Mouse (Mus musculus): Measurements from ENCODE around the gene Eme2. TPM values are rescaled to one million over a fixed set of nuclear protein-coding genes. Genes with fewer than 3 reads are reported as not detected.
A peak's percentile ranks its signal among the peaks of the same experiment; 100 is the strongest.
"Not testable (repeated sequence)": the region's sequence is repeated elsewhere in the genome, so short reads cannot be mapped to it uniquely, and the experiment has no call there.

Eme2 gene
- 14.7 and 16.0 TPM in 2 replicates for polyA plus RNA-seq (2014; fragmentation: Nextera tagmentation; extraction: Ambion mirVana)

GRCm38 (mm10) chr17:24894995-24895547 is at the start of gene Eme2, which contains the start of gene Mrps34:
Gene Eme2, minus strand, starts transcription at chr17:24895087.
Gene Mrps34, plus strand, starts transcription at chr17:24895116.
- no peaks in the 10 kb centered on the region for H3K9me3 ChIP-seq (ENCODE audit: control insufficient read depth, low read length)
- peaks cover 70% of the 10 kb centered on the region for H3K36me3 ChIP-seq (ENCODE audit: control insufficient read depth, insufficient read depth, low read length)
- WGBS: under 1% methylated on average over 62 of the region's 62 CpGs
- peak within 1 kb of the TSS; percentile 69 to 81 for H3K4me3 ChIP-seq (ENCODE audit: control insufficient read depth in 1 of 2, insufficient read depth in 1 of 2, low read depth in 1 of 2, low read length in 2 of 2)
- H3K4me1 ChIP-seq (ENCODE audit: control insufficient read depth in 2 of 2, insufficient read depth in 2 of 2, low read length in 2 of 2): peaks cover 13 to 36% of the 10 kb centered on the region in 2 experiments
- peak within 1 kb of the TSS; percentile 72 for H3K4me2 ChIP-seq (ENCODE audit: low read length)
- ATAC-seq (ENCODE audit: insufficient number of reproducible peaks, insufficient read depth, low FRiP score, low read depth): peak; percentile 34; the same call in 1 of the 2 replicates
- peak within 1 kb of the TSS; percentile 75 to 84 for H3K27ac ChIP-seq (replicated peaks in 1 of 2; ENCODE audit: control insufficient read depth in 1 of 2, insufficient read depth in 1 of 2, low read depth in 2 of 2, low read length in 2 of 2)
- H3K9ac ChIP-seq (ENCODE audit: low read length): peak within 1 kb of the TSS; percentile 91
- no peaks in the 10 kb centered on the region for H3K27me3 ChIP-seq (ENCODE audit: control insufficient read depth, insufficient read depth, low read length)

DNA sequence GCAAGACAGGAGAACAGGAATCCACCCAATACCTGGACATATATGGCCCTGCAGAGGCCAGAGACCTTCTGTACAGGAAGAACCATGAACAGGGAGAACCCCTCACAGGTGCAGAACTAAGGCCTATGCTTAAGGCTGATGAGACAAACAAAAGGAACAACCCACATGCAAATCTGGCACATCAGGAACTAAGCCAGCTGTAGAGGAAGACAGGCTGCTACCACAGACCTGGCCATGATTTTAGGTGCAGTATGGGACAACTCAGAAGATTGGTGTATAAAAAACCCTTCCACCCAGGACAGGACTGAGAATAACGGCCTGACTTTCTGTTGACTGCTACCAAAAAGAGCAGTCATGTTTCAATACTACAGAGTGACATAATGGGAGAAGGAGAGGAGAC is 48.7 kb upstream of the Eme2 start:
- H3K36me3 ChIP-seq (ENCODE audit: control insufficient read depth, insufficient read depth, low read length): peaks cover 52% of the 10 kb centered on the region
- not testable (repeated sequence) for H3K4me2 ChIP-seq (ENCODE audit: low read length); H3K4me3 ChIP-seq (ENCODE audit: control insufficient read depth in 1 of 2, insufficient read depth in 1 of 2, low read depth in 1 of 2, low read length in 2 of 2); H3K9me3 ChIP-seq (ENCODE audit: control insufficient read depth, low read length); H3K9ac ChIP-seq (ENCODE audit: low read length); H3K27ac ChIP-seq (replicated peaks in 1 of 2; ENCODE audit: control insufficient read depth in 1 of 2, insufficient read depth in 1 of 2, low read depth in 2 of 2, low read length in 2 of 2); H3K4me1 ChIP-seq (ENCODE audit: control insufficient read depth in 2 of 2, insufficient read depth in 2 of 2, low read length in 2 of 2); ATAC-seq (ENCODE audit: insufficient number of reproducible peaks, insufficient read depth, low FRiP score, low read depth); H3K27me3 ChIP-seq (ENCODE audit: control insufficient read depth, insufficient read depth, low read length)
- 76% methylated on average over 1 of the region's 1 CpGs for WGBS

GRCm38 (mm10) chr17:24943036-24943435 is 48.1 kb upstream of the Eme2 start:
- Histone ChIP-seq H3K4me2 (ENCODE audit: low read length) (no peak overlapping the region), H3K27ac (replicated peaks in 1 of 2; ENCODE audit: control insufficient read depth in 1 of 2, insufficient read depth in 1 of 2, low read depth in 2 of 2, low read length in 2 of 2) (no peak overlapping the region), H3K27me3 (ENCODE audit: control insufficient read depth, insufficient read depth, low read length) (no peaks in the 10 kb centered on the region), H3K4me1 (ENCODE audit: control insufficient read depth in 2 of 2, insufficient read depth in 2 of 2, low read length in 2 of 2) (no peaks in the 10 kb centered on the region), H3K9ac (ENCODE audit: low read length) (no peak overlapping the region), H3K4me3 (ENCODE audit: control insufficient read depth in 1 of 2, insufficient read depth in 1 of 2, low read depth in 1 of 2, low read length in 2 of 2) (no peak overlapping the region), H3K9me3 (ENCODE audit: control insufficient read depth, low read length) (no peaks in the 10 kb centered on the region), H3K36me3 (ENCODE audit: control insufficient read depth, insufficient read depth, low read length) (peaks cover 46% of the 10 kb centered on the region)
- WGBS: 93% methylated on average over 7 of the region's 7 CpGs
- no peak for ATAC-seq (ENCODE audit: insufficient number of reproducible peaks, insufficient read depth, low FRiP score, low read depth)

GRCm38 (mm10) chr17:24942453-24942852 is 47.6 kb upstream of the Eme2 start:
- not testable (repeated sequence) for H3K4me2 ChIP-seq (ENCODE audit: low read length); ATAC-seq (ENCODE audit: insufficient number of reproducible peaks, insufficient read depth, low FRiP score, low read depth)
- peaks cover 41% of the 10 kb centered on the region for H3K36me3 ChIP-seq (ENCODE audit: control insufficient read depth, insufficient read depth, low read length)

GRCm38 (mm10) chr17:24937266-24937665 is 42.4 kb upstream of the Eme2 start:
- 49% methylated on average over 6 of the region's 6 CpGs for WGBS
- peak overlapping the region; percentile 68 for H3K4me2 ChIP-seq (ENCODE audit: low read length)
- H3K27ac ChIP-seq (replicated peaks in 1 of 2; ENCODE audit: control insufficient read depth in 1 of 2, insufficient read depth in 1 of 2, low read depth in 2 of 2, low read length in 2 of 2): peak overlapping the region; percentile 63 to 83
- H3K4me3 ChIP-seq (ENCODE audit: control insufficient read depth in 1 of 2, insufficient read depth in 1 of 2, low read depth in 1 of 2, low read length in 2 of 2): peak overlapping the region; percentile 73 to 80
- no peak for ATAC-seq (ENCODE audit: insufficient number of reproducible peaks, insufficient read depth, low FRiP score, low read depth)
- H3K4me1 ChIP-seq (ENCODE audit: control insufficient read depth in 2 of 2, insufficient read depth in 2 of 2, low read length in 2 of 2): peaks cover 6 to 19% of the 10 kb centered on the region in 2 experiments
- H3K36me3 ChIP-seq (ENCODE audit: control insufficient read depth, insufficient read depth, low read length): peaks cover 16% of the 10 kb centered on the region; the same call in 1 of the 2 replicates
- H3K9ac ChIP-seq (ENCODE audit: low read length): peak overlapping the region; percentile 80
- H3K9me3 ChIP-seq (ENCODE audit: control insufficient read depth, low read length): no peaks in the 10 kb centered on the region
- H3K27me3 ChIP-seq (ENCODE audit: control insufficient read depth, insufficient read depth, low read length): no peaks in the 10 kb centered on the region

More at GRCm38 (mm10) chr17:24942453-24942852, 47.6 kb upstream of the Eme2 start:
- WGBS: 15% methylated on average over 2 of the region's 2 CpGs
- H3K4me3 ChIP-seq (ENCODE audit: control insufficient read depth in 1 of 2, insufficient read depth in 1 of 2, low read depth in 1 of 2, low read length in 2 of 2); H3K9me3 ChIP-seq (ENCODE audit: control insufficient read depth, low read length); H3K27me3 ChIP-seq (ENCODE audit: control insufficient read depth, insufficient read depth, low read length); H3K27ac ChIP-seq (replicated peaks in 1 of 2; ENCODE audit: control insufficient read depth in 1 of 2, insufficient read depth in 1 of 2, low read depth in 2 of 2, low read length in 2 of 2); H3K4me1 ChIP-seq (ENCODE audit: control insufficient read depth in 2 of 2, insufficient read depth in 2 of 2, low read length in 2 of 2); H3K9ac ChIP-seq (ENCODE audit: low read length): not testable (repeated sequence)

- WGBS: under 1% methylated on average over 78 of the region's 78 CpGs
- H3K27ac ChIP-seq (replicated peaks in 1 of 2; ENCODE audit: control insufficient read depth in 1 of 2, insufficient read depth in 1 of 2, low read depth in 2 of 2, low read length in 2 of 2): peak within 1 kb of the TSS; percentile 63 to 83
These were observed 41.7 kb upstream of the Eme2 start, which contains the start of gene Mapk8ip3 for GRCm38 (mm10) chr17:24936259-24937237. Gene Mapk8ip3, minus strand, starts transcription at chr17:24936977.

GRCm38 (mm10) chr17:24935666-24936065 is 40.8 kb upstream of the Eme2 start:
- Histone ChIP-seq H3K9ac (ENCODE audit: low read length) (peak overlapping the region; percentile 80), H3K9me3 (ENCODE audit: control insufficient read depth, low read length) (no peaks in the 10 kb centered on the region), H3K27ac (replicated peaks in 1 of 2; ENCODE audit: control insufficient read depth in 1 of 2, insufficient read depth in 1 of 2, low read depth in 2 of 2, low read length in 2 of 2) (no peak overlapping the region), H3K4me3 (ENCODE audit: control insufficient read depth in 1 of 2, insufficient read depth in 1 of 2, low read depth in 1 of 2, low read length in 2 of 2) (peak overlapping the region; percentile 11 to 73; a peak in 3 of 4 replicates), H3K4me2 (ENCODE audit: low read length) (peak overlapping the region; percentile 68), H3K4me1 (ENCODE audit: control insufficient read depth in 2 of 2, insufficient read depth in 2 of 2, low read length in 2 of 2) (peaks cover 6 to 19% of the 10 kb centered on the region in 2 experiments), H3K27me3 (ENCODE audit: control insufficient read depth, insufficient read depth, low read length) (no peaks in the 10 kb centered on the region), H3K36me3 (ENCODE audit: control insufficient read depth, insufficient read depth, low read length) (peaks cover 23% of the 10 kb centered on the region; the same call in 1 of the 2 replicates)
- no peak; the same call in 1 of the 2 replicates for ATAC-seq (ENCODE audit: insufficient number of reproducible peaks, insufficient read depth, low FRiP score, low read depth)

More at GRCm38 (mm10) chr17:24936259-24937237, 41.7 kb upstream of the Eme2 start, which contains the start of gene Mapk8ip3:
- H3K9me3 ChIP-seq (ENCODE audit: control insufficient read depth, low read length): no peaks in the 10 kb centered on the region
- peak within 1 kb of the TSS; percentile 68 for H3K4me2 ChIP-seq (ENCODE audit: low read length)
- H3K9ac ChIP-seq (ENCODE audit: low read length): peak within 1 kb of the TSS; percentile 80
- H3K4me3 ChIP-seq (ENCODE audit: control insufficient read depth in 1 of 2, insufficient read depth in 1 of 2, low read depth in 1 of 2, low read length in 2 of 2): peak within 1 kb of the TSS; percentile 73 to 80
- no peaks in the 10 kb centered on the region for H3K27me3 ChIP-seq (ENCODE audit: control insufficient read depth, insufficient read depth, low read length)
- peaks cover 19% of the 10 kb centered on the region; the same call in 1 of the 2 replicates for H3K36me3 ChIP-seq (ENCODE audit: control insufficient read depth, insufficient read depth, low read length)
- peak; percentile 96 for ATAC-seq (ENCODE audit: insufficient number of reproducible peaks, insufficient read depth, low FRiP score, low read depth)
- peaks cover 6 to 19% of the 10 kb centered on the region in 2 experiments for H3K4me1 ChIP-seq (ENCODE audit: control insufficient read depth in 2 of 2, insufficient read depth in 2 of 2, low read length in 2 of 2)

All from heart, embryonic 14.5 days (tissue).